Mouse (Mus musculus) embryonic fibroblast, embryonic 13.5 days (primary cell): ENCODE measurements around the gene Ppp6r3. TPM values are rescaled to one million over a fixed set of nuclear protein-coding genes. Genes with fewer than 3 reads are reported as not detected.
A peak's percentile ranks its signal among the peaks of the same experiment; 100 is the strongest.

Experiments used
- H3K27ac ChIP-seq: 2 replicates; pipeline ENCODE4 v1.5.1; 2012; ENCODE audit warnings: low read length, control low read depth, inconsistent platforms; ENCODE audit not compliant: insufficient read depth
- H3K4me1 ChIP-seq: 2 replicates; pipeline ENCODE4 v1.6.1; 2011; ENCODE audit warnings: low read length; ENCODE audit not compliant: control insufficient read depth, insufficient read depth
- H3K4me3 ChIP-seq: 2 replicates; pipeline ENCODE4 v1.5.1; 2011; ENCODE audit warnings: mild to moderate bottlenecking, control low read depth, low read length; ENCODE audit not compliant: insufficient read depth
- CTCF ChIP-seq: IDR thresholded peaks from 2 replicates; pipeline ENCODE4 v1.5.1; 2011; ENCODE audit warnings: mild to moderate bottlenecking, control low read depth, low read length, moderate library complexity, borderline replicate concordance; ENCODE audit not compliant: insufficient read depth
- POLR2A ChIP-seq: IDR thresholded peaks from 2 replicates; pipeline ENCODE4 v1.6.1; 2011; ENCODE audit warnings: low read depth, mild to moderate bottlenecking, control low read depth, low read length, moderate library complexity
- polyA plus RNA-seq: library from polyadenylated mRNA; stranded (reverse); fragments of >200 nt; gene quantifications from 2 replicates; pipeline ENCODE4 v1.2.4, GENCODE M21; 2011; ENCODE audit warnings: low read depth; ENCODE audit not compliant: missing spikeins, insufficient read length

The Ppp6r3 gene
- polyA plus RNA-seq, 1 experiment: 69.4 TPM

- no peak overlapping the region for H3K27ac ChIP-seq
- TF ChIP-seq CTCF (no peak), POLR2A (no peak)
- H3K4me1 ChIP-seq: no peaks in the 10 kb centered on the region
- H3K4me3 ChIP-seq: no peak overlapping the region
Measured at GRCm38 (mm10) chr19:3467574-3467973, 108.0 kb downstream of the Ppp6r3 start.

- Histone ChIP-seq H3K4me3 (no peak overlapping the region), H3K4me1 (no peaks in the 10 kb centered on the region), H3K27ac (no peak overlapping the region)
- no peak for TF ChIP-seq CTCF
- no peak for TF ChIP-seq POLR2A
Measured at GRCm38 (mm10) chr19:3459986-3460385, 115.6 kb downstream of the Ppp6r3 start.

GRCm38 (mm10) chr19:3458331-3459099 is 117.0 kb downstream of the Ppp6r3 start:
- Histone ChIP-seq H3K4me1 (no peaks in the 10 kb centered on the region), H3K4me3 (no peak overlapping the region), H3K27ac (no peak overlapping the region)
- TF ChIP-seq POLR2A (no peak), CTCF (no peak)

- Histone ChIP-seq H3K27ac (no peak overlapping the region), H3K4me1 (no peaks in the 10 kb centered on the region; the same call in 1 of the 2 replicates), H3K4me3 (no peak overlapping the region)
- TF ChIP-seq CTCF (no peak), POLR2A (no peak)
Measured at GRCm38 (mm10) chr19:3457700-3458099, 117.8 kb downstream of the Ppp6r3 start.

- no peaks in the 10 kb centered on the region; the same call in 1 of the 2 replicates for H3K4me1 ChIP-seq
- no peak overlapping the region for H3K4me3 ChIP-seq
- no peak overlapping the region for H3K27ac ChIP-seq
- TF ChIP-seq CTCF (no peak), POLR2A (no peak)
Measured at GRCm38 (mm10) chr19:3451649-3452048, 123.9 kb downstream of the Ppp6r3 start.

- TF ChIP-seq POLR2A (no peak), CTCF (peak; percentile 24; the same call in 1 of the 2 replicates)
- no peaks in the 10 kb centered on the region; the same call in 1 of the 2 replicates for H3K4me1 ChIP-seq
- no peak overlapping the region for H3K4me3 ChIP-seq
- H3K27ac ChIP-seq: no peak overlapping the region
Measured at GRCm38 (mm10) chr19:3451170-3451569, 124.4 kb downstream of the Ppp6r3 start.

- Histone ChIP-seq H3K27ac (no peak overlapping the region), H3K4me3 (no peak overlapping the region), H3K4me1 (no peaks in the 10 kb centered on the region; the same call in 1 of the 2 replicates)
- TF ChIP-seq POLR2A: no peak
- TF ChIP-seq CTCF: no peak
Measured at GRCm38 (mm10) chr19:3450714-3451113, 124.8 kb downstream of the Ppp6r3 start.

- no peak overlapping the region for H3K4me3 ChIP-seq
- no peaks in the 10 kb centered on the region; the same call in 1 of the 2 replicates for H3K4me1 ChIP-seq
- no peak for TF ChIP-seq POLR2A
- no peak for TF ChIP-seq CTCF
- no peak overlapping the region for H3K27ac ChIP-seq
Measured at GRCm38 (mm10) chr19:3449248-3449647, 126.3 kb downstream of the Ppp6r3 start.

- TF ChIP-seq CTCF (peak; percentile 19; the same call in 1 of the 2 replicates), POLR2A (no peak)
Measured at GRCm38 (mm10) chr19:3447348-3447747, 128.2 kb downstream of the Ppp6r3 start.

GRCm38 (mm10) chr19:3441092-3441491 is 134.5 kb downstream of the Ppp6r3 start:
- no peak overlapping the region for H3K27ac ChIP-seq
- H3K4me1 ChIP-seq: no peaks in the 10 kb centered on the region
- TF ChIP-seq POLR2A: no peak
- no peak for TF ChIP-seq CTCF
- no peak overlapping the region for H3K4me3 ChIP-seq

More at GRCm38 (mm10) chr19:3447348-3447747, 128.2 kb downstream of the Ppp6r3 start:
- no peak overlapping the region for H3K4me3 ChIP-seq
- no peak overlapping the region for H3K27ac ChIP-seq
- H3K4me1 ChIP-seq: no peaks in the 10 kb centered on the region

GRCm38 (mm10) chr19:3440667-3441066 is 134.9 kb downstream of the Ppp6r3 start:
- Histone ChIP-seq H3K4me1 (no peaks in the 10 kb centered on the region), H3K27ac (no peak overlapping the region), H3K4me3 (no peak overlapping the region)
- TF ChIP-seq POLR2A: no peak
